Mouse (Mus musculus): ENCODE measurements around the gene Dusp18. TPM values are rescaled to one million over a fixed set of nuclear protein-coding genes. Genes with fewer than 3 reads are reported as not detected.

The Dusp18 gene
- polyA plus RNA-seq, 1 experiment from 2014 or later: 17.0 TPM

DNA sequence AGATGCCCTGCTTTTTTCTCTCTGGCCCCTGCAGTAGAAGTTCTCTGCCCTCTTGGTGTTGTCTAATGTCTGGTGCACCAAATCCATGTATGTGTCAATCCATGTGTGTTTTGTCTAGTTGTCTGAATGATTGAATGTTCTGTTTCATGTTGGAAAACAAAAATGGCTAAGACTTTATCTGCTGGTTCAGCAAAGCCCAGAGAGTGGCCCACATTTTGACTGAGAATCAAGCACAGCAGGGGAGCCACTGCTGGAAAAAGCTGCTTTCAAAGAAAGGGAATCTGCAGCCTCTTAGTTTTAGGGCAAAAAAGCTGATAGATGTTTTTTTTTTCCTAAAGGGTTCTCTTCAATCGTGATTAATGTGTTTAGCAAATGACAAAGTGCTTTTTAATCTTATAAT, 51.3 kb downstream of the Dusp18 start:
- Histone ChIP-seq H3K9me3 (replicated peaks) (no peaks in the 10 kb centered on the region), H3K27me3 (ENCODE audit: low read depth, poor library complexity, severe bottlenecking) (peaks cover 24% of the 10 kb centered on the region), H3K4me3 (no peak overlapping the region), H3K36me3 (no peaks in the 10 kb centered on the region), H3K27ac (no peak overlapping the region), H3K4me1 (no peaks in the 10 kb centered on the region)
- 21% methylated on average over 1 of the region's 1 CpGs for WGBS
- peak; percentile 7 for DNase-seq (ENCODE audit: low spot score)

Other genes starting within 250 kb of the Dusp18 start
- 40.2 and 41.8 TPM in 2 replicates for gene Morc2a, start 246.0 kb upstream of the Dusp18 start, polyA plus RNA-seq (2016; fragmentation: Nextera tagmentation; extraction: Ambion mirVana)
- 0.23 and 0.34 TPM in 2 replicates for gene Osbp2, start 31.3 kb upstream of the Dusp18 start, polyA plus RNA-seq (2016; fragmentation: Nextera tagmentation; extraction: Ambion mirVana)
- gene 4921536K21Rik, start 142 bp upstream of the Dusp18 start, polyA plus RNA-seq (2016; fragmentation: Nextera tagmentation; extraction: Ambion mirVana): 0.67 and 0.70 TPM in 2 replicates
- gene Slc35e4, start 19.4 kb downstream of the Dusp18 start, polyA plus RNA-seq (2016; fragmentation: Nextera tagmentation; extraction: Ambion mirVana): 2.5 and 2.6 TPM in 2 replicates
- gene Tcn2, start 36.9 kb downstream of the Dusp18 start, polyA plus RNA-seq (2016; fragmentation: Nextera tagmentation; extraction: Ambion mirVana): 19.5 and 23.9 TPM in 2 replicates
- 106 and 115 TPM in 2 replicates for gene Pes1, start 68.7 kb downstream of the Dusp18 start, polyA plus RNA-seq (2016; fragmentation: Nextera tagmentation; extraction: Ambion mirVana)
- gene 4930556J24Rik, start 81.5 kb downstream of the Dusp18 start, polyA plus RNA-seq (2016; fragmentation: Nextera tagmentation; extraction: Ambion mirVana): 0.13 and 0.25 TPM in 2 replicates
- 0.55 and 1.8 TPM in 2 replicates for gene Gal3st1, start 88.4 kb downstream of the Dusp18 start, polyA plus RNA-seq (2016; fragmentation: Nextera tagmentation; extraction: Ambion mirVana)
- 0.06 TPM in 1 of 2 replicates, not detected in the other for gene Sec14l4, start 136.2 kb downstream of the Dusp18 start, polyA plus RNA-seq (2016; fragmentation: Nextera tagmentation; extraction: Ambion mirVana)
- gene Sec14l3, start 169.6 kb downstream of the Dusp18 start, polyA plus RNA-seq (2016; fragmentation: Nextera tagmentation; extraction: Ambion mirVana): not detected in 2 replicates
- gene Mtfp1, start 200.2 kb downstream of the Dusp18 start, polyA plus RNA-seq (2016; fragmentation: Nextera tagmentation; extraction: Ambion mirVana): 12.5 and 16.2 TPM in 2 replicates
- gene Sec14l2, start 228.2 kb downstream of the Dusp18 start, polyA plus RNA-seq (2016; fragmentation: Nextera tagmentation; extraction: Ambion mirVana): 1.5 and 2.7 TPM in 2 replicates
- gene Rnf215, start 240.0 kb downstream of the Dusp18 start, polyA plus RNA-seq (2016; fragmentation: Nextera tagmentation; extraction: Ambion mirVana): 16.3 and 23.3 TPM in 2 replicates

All from limb, embryonic 10.5 days (tissue).